Mouse (Mus musculus): ENCODE measurements around the gene Wdr62.

The Wdr62 gene

GRCm38 (mm10) chr7:30306083-30306779 is 26.0 kb upstream of the Wdr62 start:
- in situ Hi-C loops (cut with MseI, MboI), result no loop called here

GRCm38 (mm10) chr7:30300914-30301313 is 20.7 kb upstream of the Wdr62 start:
- in situ Hi-C loops (cut with MseI, MboI), result no loop called here

- in situ Hi-C loops (cut with MseI, MboI), result no loop called here
Measured at GRCm38 (mm10) chr7:30297266-30297665, 17.0 kb upstream of the Wdr62 start.

GRCm38 (mm10) chr7:30296816-30297215 is 16.6 kb upstream of the Wdr62 start:
- in situ Hi-C loops (cut with MseI, MboI), result no loop called here

GRCm38 (mm10) chr7:30295103-30295502 is 14.9 kb upstream of the Wdr62 start:
- in situ Hi-C loops (cut with MseI, MboI), result no loop called here

- in situ Hi-C loops (cut with MseI, MboI), result no loop called here
Measured at GRCm38 (mm10) chr7:30294296-30294695, 14.1 kb upstream of the Wdr62 start.

GRCm38 (mm10) chr7:30293795-30294194 is 13.6 kb upstream of the Wdr62 start:
- in situ Hi-C loops (cut with MseI, MboI), result no loop called here

GRCm38 (mm10) chr7:30291215-30292131 is 11.3 kb upstream of the Wdr62 start, which contains the start of gene Clip3:
Gene Clip3 (plus strand): TSS chr7:30291728.
- in situ Hi-C loops (cut with MseI, MboI), result no loop called here

GRCm38 (mm10) chr7:30289714-30290399 is 9.6 kb upstream of the Wdr62 start:
- in situ Hi-C loops (cut with MseI, MboI), result no loop called here

- in situ Hi-C loops (cut with MseI, MboI), result no loop called here
Measured at GRCm38 (mm10) chr7:30289071-30289713, 9.0 kb upstream of the Wdr62 start.

GRCm38 (mm10) chr7:30288046-30288445 is 7.8 kb upstream of the Wdr62 start:
- in situ Hi-C loops (cut with MseI, MboI), result no loop called here

GRCm38 (mm10) chr7:30286701-30287410 is 6.6 kb upstream of the Wdr62 start:
- in situ Hi-C loops (cut with MseI, MboI), result no loop called here

- in situ Hi-C loops (cut with MseI, MboI), result no loop called here
Measured at GRCm38 (mm10) chr7:30282740-30283139, 2.5 kb upstream of the Wdr62 start.

- in situ Hi-C loops (cut with MseI, MboI), result no loop called here
Measured at GRCm38 (mm10) chr7:30281522-30281921, 1.3 kb upstream of the Wdr62 start.

GRCm38 (mm10) chr7:30280670-30281138 is 485 bp upstream of the Wdr62 start:
- in situ Hi-C loops (cut with MseI, MboI), result no loop called here

GRCm38 (mm10) chr7:30279536-30279935 is 683 bp downstream of the Wdr62 start:
- in situ Hi-C loops (cut with MseI, MboI), result no loop called here

- in situ Hi-C loops (cut with MseI, MboI), result no loop called here
Measured at GRCm38 (mm10) chr7:30278911-30279310, 1.3 kb downstream of the Wdr62 start.

GRCm38 (mm10) chr7:30274383-30274782 is 5.8 kb downstream of the Wdr62 start:
- in situ Hi-C loops (cut with MseI, MboI), result no loop called here

- in situ Hi-C loops (cut with MseI, MboI), result no loop called here
Measured at GRCm38 (mm10) chr7:30269641-30270040, 10.6 kb downstream of the Wdr62 start.

- in situ Hi-C loops (cut with MseI, MboI), result no loop called here
Measured at GRCm38 (mm10) chr7:30266780-30267179, 13.4 kb downstream of the Wdr62 start.

GRCm38 (mm10) chr7:30265935-30266334 is 14.3 kb downstream of the Wdr62 start:
- in situ Hi-C loops (cut with MseI, MboI), result no loop called here
